Mouse (Mus musculus) heart, adult 2 months (tissue): Measurements from ENCODE around the gene Ssh3.

ENCODE experiments used
- CTCF ChIP-seq: fragments of 200-600 bp; IDR thresholded peaks from 2 replicates; pipeline ENCODE4 v1.8.1; 2022; ENCODE audit warnings: antibody characterized with exemption, mild to moderate bottlenecking, moderate library complexity
- EP300 ChIP-seq: fragments of 200-500 bp; IDR thresholded peaks from 2 replicates; pipeline ENCODE4 v1.6.1; 2011; ENCODE audit warnings: low read depth, low read length, control low read depth; ENCODE audit not compliant: insufficient read depth
- POLR2A ChIP-seq: fragments of 200-500 bp; IDR thresholded peaks from 2 replicates; pipeline ENCODE4 v1.6.1; 2011; ENCODE audit warnings: mild to moderate bottlenecking, low read depth, low read length, control low read depth; ENCODE audit not compliant: insufficient read depth

DNA sequence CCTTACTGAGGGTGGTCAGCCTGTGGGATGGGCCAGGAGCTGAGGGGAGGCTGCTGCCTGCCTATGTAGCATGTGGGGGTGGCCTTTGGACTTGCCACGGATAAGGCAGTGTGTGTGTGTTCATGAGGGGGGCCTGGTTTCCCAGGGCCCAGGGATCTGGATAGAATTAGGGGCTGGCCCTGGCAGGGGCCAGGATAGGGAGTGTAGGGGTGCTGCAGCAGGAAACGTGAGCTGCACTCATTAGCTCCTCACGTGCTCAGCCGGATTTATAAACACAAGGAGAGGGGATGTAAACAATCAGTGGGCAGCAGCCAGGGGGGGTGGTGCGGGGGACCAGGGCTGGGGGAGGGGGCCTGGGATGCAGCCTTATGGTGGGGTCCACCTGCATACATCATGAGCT lies 51.8 kb downstream of the Ssh3 start:
- TF ChIP-seq CTCF = no peak
- no peak for TF ChIP-seq POLR2A
- no peak for TF ChIP-seq EP300
